24 mouse cellular contexts compared by ENCODE assay signal in the genomic region with DNA sequence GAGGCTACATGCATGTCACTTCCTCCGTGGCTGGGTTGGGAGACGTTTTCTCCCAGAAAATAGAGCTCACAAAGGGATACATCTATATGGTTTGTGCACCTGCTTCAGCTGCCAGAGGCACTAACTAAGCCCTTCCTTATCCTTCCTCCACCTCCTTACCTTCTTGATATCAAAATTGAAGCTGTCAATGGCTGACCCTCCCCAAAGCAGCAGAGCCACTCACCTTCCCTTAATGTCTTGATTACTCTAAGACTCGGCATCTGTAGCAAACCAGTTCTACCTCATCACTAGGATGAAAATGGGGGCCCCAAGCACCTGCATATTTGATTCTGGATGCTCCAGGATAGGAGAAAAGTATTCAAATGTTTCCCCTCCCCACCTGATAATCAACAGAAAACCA.
"Had no signal": no experiment of that assay in that cellular context is flagged by ENCODE, and none has a peak within 500 bp of the region (broad histone marks: within the 10 kb centered on the region; RNA-seq: fewer than 3 reads in every experiment).

No protein-coding gene starts in this region.

- H3K9ac ChIP-seq: embryonic facial prominence, embryonic 12.5 days; embryonic facial prominence, embryonic 13.5 days; embryonic facial prominence, embryonic 15.5 days; forebrain, embryonic 12.5 days; forebrain, embryonic 13.5 days; forebrain, embryonic 15.5 days; forebrain, postnatal 0 days had no signal

- H3K4me3 ChIP-seq: embryonic facial prominence, embryonic 10.5 days; embryonic facial prominence, embryonic 12.5 days; embryonic facial prominence, embryonic 13.5 days; embryonic facial prominence, embryonic 15.5 days; erythroblast, embryonic 14.5 days; forebrain, embryonic 10.5 days; forebrain, embryonic 12.5 days; forebrain, embryonic 13.5 days; forebrain, embryonic 15.5 days; gastrocnemius, adult 2 months; heart, adult 2 months had no signal

- H3K27me3 ChIP-seq: embryonic facial prominence, embryonic 12.5 days; embryonic facial prominence, embryonic 13.5 days; embryonic facial prominence, embryonic 15.5 days; forebrain, embryonic 12.5 days; forebrain, embryonic 13.5 days; forebrain, embryonic 15.5 days had no signal

- H3K4me1 ChIP-seq: embryonic facial prominence, embryonic 10.5 days; embryonic facial prominence, embryonic 12.5 days; embryonic facial prominence, embryonic 13.5 days; embryonic facial prominence, embryonic 15.5 days; forebrain, embryonic 10.5 days; forebrain, embryonic 12.5 days; forebrain, embryonic 13.5 days; forebrain, embryonic 15.5 days had no signal

- H3K27ac ChIP-seq: embryonic facial prominence, embryonic 10.5 days; embryonic facial prominence, embryonic 12.5 days; embryonic facial prominence, embryonic 13.5 days; embryonic facial prominence, embryonic 15.5 days; forebrain, embryonic 10.5 days; forebrain, embryonic 12.5 days; forebrain, embryonic 13.5 days; forebrain, embryonic 15.5 days; gastrocnemius, adult 2 months; heart, adult 2 months had no signal

- H3K36me3 ChIP-seq: embryonic facial prominence, embryonic 10.5 days; embryonic facial prominence, embryonic 12.5 days; embryonic facial prominence, embryonic 13.5 days; embryonic facial prominence, embryonic 15.5 days; forebrain, embryonic 10.5 days; forebrain, embryonic 12.5 days; forebrain, embryonic 15.5 days had no signal

- DNase-seq: cerebellum, adult 2 months; cerebellum, adult 8-10 months; cerebellum, adult 9-10 months; cerebellum, adult 9-11 months; cerebellum, postnatal 36 days; forebrain, postnatal 0 days; gastrocnemius, postnatal 10 days; gastrocnemius, postnatal 14 days; gastrocnemius, postnatal 25 days; gastrocnemius, postnatal 36 days; heart, adult 18-20 months; heart, adult 2 months had no signal

- H3K9me3 ChIP-seq: embryonic facial prominence, embryonic 12.5 days; embryonic facial prominence, embryonic 13.5 days; embryonic facial prominence, embryonic 15.5 days; forebrain, embryonic 12.5 days; forebrain, embryonic 13.5 days; forebrain, embryonic 15.5 days had no signal

- H3K4me2 ChIP-seq: embryonic facial prominence, embryonic 12.5 days; embryonic facial prominence, embryonic 13.5 days; embryonic facial prominence, embryonic 15.5 days; forebrain, embryonic 12.5 days; forebrain, embryonic 13.5 days; forebrain, embryonic 15.5 days had no signal

- ATAC-seq: forebrain, embryonic 13.5 days; forebrain, embryonic 14.5 days; forebrain, embryonic 15.5 days; forebrain, embryonic 16.5 days; forebrain, postnatal 0 days had no signal
